Mouse (Mus musculus) right cerebral cortex, postnatal 10 days (tissue): Measurements from ENCODE around the gene Zfp276.
"Not testable (repeated sequence)": the region's sequence is repeated elsewhere in the genome, so short reads cannot be mapped to it uniquely, and the experiment has no call there.

ENCODE experiments used
- DNase-seq, 2 experiments: peaks; one replicate each; pipeline ENCODE4 v3.0.0; 2021; ENCODE audit warnings: low spot score in 2 of 2

Zfp276 gene

GRCm38 (mm10) chr8:123244382-123244781 is 9.6 kb upstream of the Zfp276 start:
- no peak for DNase-seq

DNA sequence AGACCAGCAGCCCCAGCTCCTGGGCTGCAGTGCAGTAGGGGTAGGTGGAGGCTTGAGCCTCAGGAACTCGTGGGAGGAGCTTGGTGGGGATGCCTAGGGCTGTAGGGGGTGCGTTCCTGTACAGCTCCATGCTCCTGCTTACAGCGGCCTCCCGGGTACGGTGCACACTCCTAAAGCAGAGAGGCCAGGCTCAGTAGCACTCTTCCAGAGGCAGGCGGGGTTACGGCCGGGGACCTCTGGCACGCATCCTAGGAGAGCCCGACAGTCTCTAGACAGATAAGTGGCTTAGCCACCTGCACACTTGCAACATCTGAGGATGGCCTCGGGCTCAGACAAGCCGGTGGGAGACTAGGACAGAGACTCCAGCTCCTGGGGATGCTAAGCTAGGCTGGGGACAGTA is 8.5 kb upstream of the Zfp276 start:
- no peak for DNase-seq

DNA sequence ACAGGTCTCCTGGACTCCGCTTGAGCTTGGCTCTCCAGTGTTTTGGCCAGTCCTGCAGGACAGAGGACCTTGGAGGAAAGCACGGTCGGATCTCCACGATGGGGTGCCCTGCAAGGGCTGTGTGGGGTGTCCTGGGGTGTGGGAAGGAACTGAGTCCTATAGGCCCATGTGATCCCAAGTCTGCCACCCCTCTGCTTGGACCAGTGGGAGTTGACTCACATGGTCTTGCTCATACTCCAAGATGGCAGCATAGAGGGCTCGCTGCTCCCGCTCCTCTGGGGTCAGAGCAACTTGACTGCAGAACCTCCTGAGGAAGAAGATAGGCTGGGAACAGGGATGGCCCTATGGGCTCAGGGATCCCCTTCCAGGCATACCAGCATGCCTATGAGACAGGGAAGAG is 6.2 kb upstream of the Zfp276 start:
- DNase-seq: no peak

DNA sequence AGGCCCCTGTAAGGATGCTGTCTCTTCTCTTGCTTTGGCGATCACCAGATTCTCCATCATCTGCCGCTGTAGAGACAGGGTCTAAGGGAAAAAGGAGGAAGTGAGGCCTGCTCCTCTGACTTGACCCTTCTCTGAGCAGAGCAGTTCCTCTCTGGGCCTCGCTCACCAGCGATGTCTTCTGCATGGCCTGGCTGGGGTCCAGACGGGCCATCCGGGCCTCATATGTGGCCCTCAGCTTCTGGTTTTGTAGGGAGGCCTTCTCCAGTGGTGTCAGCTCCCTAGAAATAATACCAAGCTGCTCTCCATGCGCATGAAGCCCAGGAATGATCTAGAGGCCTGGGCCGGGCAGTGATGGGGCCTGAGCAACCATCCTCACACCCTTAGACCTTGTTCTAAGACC is 5.4 kb upstream of the Zfp276 start:
- no peak for DNase-seq

- DNase-seq: no peak
Observed at GRCm38 (mm10) chr8:123250940-123251339, 3.1 kb upstream of the Zfp276 start.

DNA sequence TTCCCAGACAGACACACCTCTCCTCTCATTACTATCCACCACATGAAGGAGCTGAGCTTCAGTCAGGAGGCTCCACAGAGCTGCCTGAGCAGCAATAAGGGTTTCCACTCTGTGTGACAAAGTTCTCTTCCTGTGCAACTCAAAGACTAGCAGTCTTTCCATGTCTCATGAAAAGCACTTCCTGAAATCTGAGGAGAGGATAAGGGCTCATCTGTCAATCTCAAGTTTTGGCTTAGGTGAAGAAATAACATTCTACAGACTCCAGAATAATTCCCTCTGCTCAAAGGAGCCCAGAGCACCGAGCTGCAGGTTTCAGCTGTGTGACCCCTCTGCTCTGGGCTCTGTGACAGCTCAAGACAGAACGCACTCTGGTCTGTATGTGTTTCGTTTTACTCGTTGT is 1.1 kb upstream of the Zfp276 start:
- no peak for DNase-seq

GRCm38 (mm10) chr8:123253451-123254098 is 420 bp upstream of the Zfp276 start:
- DNase-seq: peak in 1 of 2 experiments; percentile 61

GRCm38 (mm10) chr8:123255170-123255569 is 1.2 kb downstream of the Zfp276 start:
- DNase-seq: no peak

DNA sequence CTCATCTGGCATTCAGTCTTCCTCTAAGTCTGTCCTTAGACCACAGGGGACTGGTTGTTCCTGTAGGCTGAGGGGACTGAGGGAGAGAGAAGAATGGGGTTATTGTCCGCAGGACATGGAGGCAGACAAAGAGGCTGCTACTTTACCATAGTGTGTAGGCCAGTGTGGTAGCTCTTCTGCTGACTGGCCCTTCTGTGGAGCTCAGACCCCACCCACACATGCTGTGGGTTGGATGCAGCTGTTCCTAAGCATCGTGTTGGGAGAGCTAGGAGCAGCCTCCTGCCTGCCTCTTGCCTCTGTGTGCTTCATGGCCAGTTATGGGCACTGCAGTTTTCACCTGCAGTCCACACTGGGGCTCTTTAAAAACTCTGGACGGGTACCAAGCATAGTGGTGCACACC is 3.1 kb downstream of the Zfp276 start:
- DNase-seq: peak in 1 of 2 experiments; percentile 64

- not testable (repeated sequence) for DNase-seq
Observed at GRCm38 (mm10) chr8:123257593-123257992, 3.6 kb downstream of the Zfp276 start.

- DNase-seq: no peak
Observed at GRCm38 (mm10) chr8:123267926-123268656, 14.1 kb downstream of the Zfp276 start.

DNA sequence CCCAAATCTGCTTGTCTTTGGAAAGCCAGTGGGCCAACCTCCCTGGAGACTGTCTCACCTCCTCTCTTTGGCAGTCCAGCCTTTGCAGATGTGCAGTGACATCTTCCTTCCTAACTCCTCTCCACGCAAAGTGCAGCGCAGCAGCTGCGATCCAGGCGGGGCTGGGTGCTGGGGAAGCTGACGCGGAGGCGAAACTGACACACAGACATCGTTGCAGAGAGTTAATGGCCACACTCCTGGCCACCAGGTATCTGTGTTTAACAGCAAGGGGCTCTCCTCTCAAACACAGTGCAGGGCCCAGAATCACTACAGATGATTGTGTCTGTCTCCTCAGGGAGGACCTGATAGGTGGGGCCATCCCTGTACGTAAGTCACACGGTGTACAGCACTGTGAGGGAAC is 17.2 kb downstream of the Zfp276 start:
- no peak for DNase-seq

GRCm38 (mm10) chr8:123271901-123272300 is 17.9 kb downstream of the Zfp276 start:
- DNase-seq: no peak

- no peak for DNase-seq
Observed at GRCm38 (mm10) chr8:123274447-123274846, 20.5 kb downstream of the Zfp276 start.

GRCm38 (mm10) chr8:123275096-123275495 is 21.1 kb downstream of the Zfp276 start:
- no peak for DNase-seq

DNA sequence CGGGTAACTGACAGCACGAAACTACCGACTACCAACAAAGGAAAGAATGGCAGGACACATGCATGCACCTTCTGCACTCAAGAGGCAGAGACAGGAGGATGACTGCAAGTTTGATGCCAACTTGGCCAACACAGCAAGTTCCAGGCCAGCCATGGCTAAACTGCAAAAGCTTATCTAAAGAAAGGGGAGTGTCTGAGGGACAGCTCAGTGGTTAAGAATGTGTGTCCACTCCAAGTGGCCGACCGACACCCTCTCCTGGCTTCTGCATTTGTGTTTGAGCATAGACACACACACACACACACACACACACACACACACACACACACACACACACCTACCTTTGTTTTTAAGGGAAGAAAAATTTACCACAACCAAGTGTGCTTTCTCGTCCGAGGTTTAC is 24.4 kb downstream of the Zfp276 start:
- DNase-seq: no peak

DNA sequence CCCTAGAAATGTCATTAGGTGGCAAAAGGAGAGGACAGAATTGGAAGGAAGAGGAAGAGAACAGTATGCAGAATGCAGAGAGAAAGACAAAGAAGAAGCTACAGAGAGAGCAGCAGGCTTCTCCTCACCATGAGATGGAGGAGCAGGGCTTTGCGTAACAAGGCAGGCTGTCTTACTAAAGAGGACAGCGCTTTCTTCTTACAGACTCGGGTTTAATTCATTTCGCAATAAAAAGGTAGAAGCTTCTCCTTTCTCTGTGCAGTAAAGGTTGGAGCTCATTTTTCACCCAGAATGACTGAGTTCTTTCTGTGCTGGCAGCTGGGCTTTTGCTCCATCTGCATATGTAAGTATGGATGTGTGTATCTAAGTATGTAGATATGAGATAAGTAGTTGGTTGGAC is 25.8 kb downstream of the Zfp276 start:
- no peak for DNase-seq

- no peak for DNase-seq
Observed at GRCm38 (mm10) chr8:123280302-123281094, 26.5 kb downstream of the Zfp276 start.

DNA sequence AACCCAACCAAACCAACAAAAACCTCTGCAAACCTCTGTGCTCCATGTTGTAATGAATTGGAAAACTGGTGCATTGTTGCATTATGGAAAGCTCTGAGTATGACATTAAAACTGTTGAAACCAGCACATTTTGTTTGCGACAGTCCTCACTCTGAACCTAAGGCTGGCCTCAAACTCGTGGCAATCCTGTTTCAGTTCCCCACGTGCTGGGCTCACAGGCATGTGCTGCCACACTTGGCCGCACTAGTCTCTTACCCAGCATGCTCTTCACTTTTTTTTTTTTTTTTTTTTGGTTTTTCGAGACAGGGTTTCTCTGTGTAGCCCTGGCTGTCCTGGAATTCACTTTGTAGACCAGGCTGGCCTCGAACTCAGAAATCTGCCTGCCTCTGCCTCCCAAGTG is 29.0 kb downstream of the Zfp276 start:
- not testable (repeated sequence) for DNase-seq

DNA sequence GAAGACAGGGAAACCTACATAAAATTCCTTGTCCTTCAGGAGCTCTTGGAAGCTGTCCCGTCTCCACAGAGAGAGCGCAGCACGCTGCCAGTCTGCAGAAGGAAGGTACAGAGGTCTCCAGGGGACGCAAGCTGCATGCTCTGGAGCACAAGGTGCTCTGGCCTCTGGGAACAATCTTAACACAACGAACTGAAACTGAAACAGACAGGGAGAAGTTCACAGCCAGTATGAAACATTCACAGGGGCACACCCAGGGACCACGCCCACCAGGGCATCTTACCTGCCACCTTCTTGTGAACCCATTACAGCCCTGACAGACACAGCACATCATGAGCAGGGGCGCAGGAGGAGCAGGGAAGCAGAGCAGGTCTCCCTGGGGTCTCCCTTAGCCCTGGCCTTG is 30.0 kb downstream of the Zfp276 start:
- no peak for DNase-seq

DNA sequence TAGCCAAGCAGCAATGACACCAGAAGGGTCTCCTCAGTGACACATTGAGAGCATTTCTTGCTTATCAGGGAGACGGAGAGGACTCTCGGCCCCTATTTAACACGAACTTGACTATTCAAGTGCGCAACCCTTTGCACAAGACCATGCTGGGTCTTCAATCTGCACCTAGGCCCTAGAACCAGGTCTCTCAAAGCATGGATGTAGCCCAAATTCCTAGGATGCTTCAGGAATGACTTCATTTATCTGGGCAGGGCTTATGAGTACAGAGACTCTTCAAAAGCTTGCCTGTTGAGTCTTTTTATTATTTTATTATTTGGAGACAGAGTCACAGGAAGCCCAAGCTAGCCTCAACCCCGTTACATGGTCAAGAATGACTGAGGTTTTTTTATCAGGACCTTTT is 30.5 kb downstream of the Zfp276 start:
- DNase-seq: no peak

DNA sequence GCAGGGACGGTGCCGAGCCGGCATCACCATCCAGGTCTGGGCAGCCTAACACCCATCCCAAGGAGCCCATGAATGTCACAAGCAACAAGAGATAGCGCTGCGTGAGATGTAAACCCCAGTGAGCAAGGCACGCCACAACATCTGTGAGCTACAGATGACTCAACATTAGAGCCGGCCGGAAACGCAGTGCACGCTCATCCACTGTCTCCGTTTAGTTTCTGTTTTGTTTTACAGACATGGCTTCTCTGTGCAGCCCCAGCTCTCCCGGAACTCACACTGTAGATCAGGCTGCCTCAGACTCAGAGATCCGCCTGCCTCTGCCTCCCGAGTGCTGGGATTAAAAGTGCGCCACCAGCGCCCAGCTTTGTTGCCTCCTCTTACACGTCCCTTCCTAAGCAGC is 33.4 kb downstream of the Zfp276 start:
- DNase-seq: no peak

DNA sequence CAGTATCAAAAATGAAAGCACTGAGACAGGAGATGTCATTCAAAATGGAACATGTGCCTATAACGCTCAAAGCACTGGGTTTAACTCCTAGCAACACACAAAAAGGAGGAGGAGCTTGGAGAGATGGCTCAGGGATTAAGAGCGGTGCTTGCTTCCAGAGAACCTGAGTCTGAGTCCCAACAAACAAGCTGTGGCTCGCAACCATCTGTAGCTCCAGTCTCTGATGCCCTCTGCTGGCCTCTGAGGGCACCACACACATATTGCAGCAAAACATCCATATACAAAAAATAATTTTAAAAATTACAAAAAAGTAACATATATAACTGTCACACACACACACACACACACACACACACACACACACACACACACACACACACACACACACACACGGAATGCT is 36.2 kb downstream of the Zfp276 start:
- DNase-seq: peak; percentile 45 to 62
